Mouse (Mus musculus) G1E (cell line): ENCODE measurements around the gene Fbll1.

Experiments used
- CTCF ChIP-seq: IDR thresholded peaks from 2 replicates; pipeline ENCODE4 v1.5.1; 2012; ENCODE audit warnings: low read depth, low read length, inconsistent platforms, mixed read lengths
- GATA1 ChIP-seq: IDR thresholded peaks from 2 replicates; pipeline ENCODE4 v1.6.1; 2012; ENCODE audit warnings: borderline replicate concordance, low read length, inconsistent platforms, mixed read lengths
- GATA2 ChIP-seq: IDR thresholded peaks from 2 replicates; pipeline ENCODE4 v1.6.1; 2012; ENCODE audit warnings: low read depth, low read length, inconsistent platforms, borderline replicate concordance
- TAL1 ChIP-seq: conservative IDR thresholded peaks from 2 replicates; pipeline ENCODE4 v1.6.1; 2012; ENCODE audit warnings: low read depth, low read length, inconsistent platforms, mixed read lengths

DNA sequence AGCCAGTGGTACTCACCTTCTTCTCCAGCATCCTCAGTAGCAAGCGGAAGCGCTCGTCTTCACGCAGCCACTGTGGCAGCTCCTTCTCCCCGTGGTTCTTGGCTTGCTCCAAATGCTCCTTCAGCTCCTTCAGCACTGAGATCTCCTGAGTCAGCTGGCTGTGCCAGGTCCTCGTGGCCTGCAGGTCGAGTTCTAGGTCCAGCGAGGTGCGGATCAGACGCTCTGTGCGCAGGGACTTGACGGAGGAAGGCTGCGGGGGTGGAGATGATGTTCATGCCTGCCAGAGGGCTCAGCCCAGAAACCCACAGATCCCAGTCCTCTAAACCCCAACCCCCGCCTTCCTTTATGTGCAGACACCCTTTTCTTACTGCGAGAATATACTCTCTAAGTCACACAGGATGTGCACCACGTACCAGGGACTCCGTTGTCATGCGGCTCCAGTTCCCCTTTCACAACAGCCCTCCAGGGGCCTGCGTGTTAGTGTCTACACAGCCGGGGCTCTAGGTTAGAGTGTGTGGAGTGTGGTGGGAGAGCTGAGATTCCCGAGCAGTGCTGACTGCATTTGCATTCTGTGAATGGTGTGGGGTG lies 43.1 kb upstream of the Fbll1 start:
- no peak for TF ChIP-seq CTCF
- TF ChIP-seq GATA1: no peak
- TF ChIP-seq GATA2: no peak
- TF ChIP-seq TAL1: no peak
